Mouse (Mus musculus): ENCODE results near the gene Msh3. TPM values are rescaled to one million over a fixed set of nuclear protein-coding genes. Genes with fewer than 3 reads are reported as not detected.

Msh3 gene
- total RNA-seq, 1 experiment from 2014 or later, result 46.9 TPM

GRCm38 (mm10) chr13:92337773-92338462, 16.9 kb downstream of the Msh3 start:
- ATAC-seq (replicated peaks in 1 of 2; ENCODE audit: insufficient read depth in 1 of 2, low FRiP score in 2 of 2, low TSS enrichment in 1 of 2, low read depth in 1 of 2, poor library complexity in 2 of 2, severe bottlenecking in 2 of 2), result no peak

- ATAC-seq (replicated peaks in 1 of 2; ENCODE audit: insufficient read depth in 1 of 2, low FRiP score in 2 of 2, low TSS enrichment in 1 of 2, low read depth in 1 of 2, poor library complexity in 2 of 2, severe bottlenecking in 2 of 2), result peak in 1 of 2 experiments; percentile 16; a peak in 1 of 4 replicates
Observed at GRCm38 (mm10) chr13:92336857-92337256, 17.9 kb downstream of the Msh3 start.

- ATAC-seq (replicated peaks in 1 of 2; ENCODE audit: insufficient read depth in 1 of 2, low FRiP score in 2 of 2, low TSS enrichment in 1 of 2, low read depth in 1 of 2, poor library complexity in 2 of 2, severe bottlenecking in 2 of 2), result 0 out of 4 replicates have a peak, but pooled peaks of 1 of the 2 experiments have one; percentile 15
Observed at GRCm38 (mm10) chr13:92332103-92332879, 22.5 kb downstream of the Msh3 start.

GRCm38 (mm10) chr13:92330621-92331020, 24.2 kb downstream of the Msh3 start:
- no peak for ATAC-seq (replicated peaks in 1 of 2; ENCODE audit: insufficient read depth in 1 of 2, low FRiP score in 2 of 2, low TSS enrichment in 1 of 2, low read depth in 1 of 2, poor library complexity in 2 of 2, severe bottlenecking in 2 of 2)

GRCm38 (mm10) chr13:92328000-92328399, 26.8 kb downstream of the Msh3 start:
- ATAC-seq (replicated peaks in 1 of 2; ENCODE audit: insufficient read depth in 1 of 2, low FRiP score in 2 of 2, low TSS enrichment in 1 of 2, low read depth in 1 of 2, poor library complexity in 2 of 2, severe bottlenecking in 2 of 2), result peak; percentile 7 to 34; a peak in 1 of 4 replicates

- no peak for ATAC-seq (replicated peaks in 1 of 2; ENCODE audit: insufficient read depth in 1 of 2, low FRiP score in 2 of 2, low TSS enrichment in 1 of 2, low read depth in 1 of 2, poor library complexity in 2 of 2, severe bottlenecking in 2 of 2)
Observed at GRCm38 (mm10) chr13:92326030-92326429, 28.8 kb downstream of the Msh3 start.

- peak; percentile 88 to 91 for ATAC-seq (replicated peaks in 1 of 2; ENCODE audit: insufficient read depth in 1 of 2, low FRiP score in 2 of 2, low TSS enrichment in 1 of 2, low read depth in 1 of 2, poor library complexity in 2 of 2, severe bottlenecking in 2 of 2)
Observed at GRCm38 (mm10) chr13:92320770-92321169, 34.0 kb downstream of the Msh3 start.

- no peak for ATAC-seq (replicated peaks in 1 of 2; ENCODE audit: insufficient read depth in 1 of 2, low FRiP score in 2 of 2, low TSS enrichment in 1 of 2, low read depth in 1 of 2, poor library complexity in 2 of 2, severe bottlenecking in 2 of 2)
Observed at GRCm38 (mm10) chr13:92314613-92315012, 40.2 kb downstream of the Msh3 start.

- no peak for ATAC-seq (replicated peaks in 1 of 2; ENCODE audit: insufficient read depth in 1 of 2, low FRiP score in 2 of 2, low TSS enrichment in 1 of 2, low read depth in 1 of 2, poor library complexity in 2 of 2, severe bottlenecking in 2 of 2)
Observed at GRCm38 (mm10) chr13:92305680-92306079, 49.1 kb downstream of the Msh3 start, which contains the start of gene Gm20379. Gene Gm20379 (plus strand): TSS chr13:92305980.

- no peak for ATAC-seq (replicated peaks in 1 of 2; ENCODE audit: insufficient read depth in 1 of 2, low FRiP score in 2 of 2, low TSS enrichment in 1 of 2, low read depth in 1 of 2, poor library complexity in 2 of 2, severe bottlenecking in 2 of 2)
Observed at GRCm38 (mm10) chr13:92304291-92304690, 50.5 kb downstream of the Msh3 start.

GRCm38 (mm10) chr13:92303062-92303948, 51.5 kb downstream of the Msh3 start:
- ATAC-seq (replicated peaks in 1 of 2; ENCODE audit: insufficient read depth in 1 of 2, low FRiP score in 2 of 2, low TSS enrichment in 1 of 2, low read depth in 1 of 2, poor library complexity in 2 of 2, severe bottlenecking in 2 of 2), result no peak

- ATAC-seq (replicated peaks in 1 of 2; ENCODE audit: insufficient read depth in 1 of 2, low FRiP score in 2 of 2, low TSS enrichment in 1 of 2, low read depth in 1 of 2, poor library complexity in 2 of 2, severe bottlenecking in 2 of 2), result no peak
Observed at GRCm38 (mm10) chr13:92302466-92302865, 52.3 kb downstream of the Msh3 start.

- ATAC-seq (replicated peaks in 1 of 2; ENCODE audit: insufficient read depth in 1 of 2, low FRiP score in 2 of 2, low TSS enrichment in 1 of 2, low read depth in 1 of 2, poor library complexity in 2 of 2, severe bottlenecking in 2 of 2), result no peak
Observed at GRCm38 (mm10) chr13:92301754-92302153, 53.0 kb downstream of the Msh3 start.

- ATAC-seq (replicated peaks in 1 of 2; ENCODE audit: insufficient read depth in 1 of 2, low FRiP score in 2 of 2, low TSS enrichment in 1 of 2, low read depth in 1 of 2, poor library complexity in 2 of 2, severe bottlenecking in 2 of 2), result no peak
Observed at GRCm38 (mm10) chr13:92299522-92299921, 55.3 kb downstream of the Msh3 start.

- ATAC-seq (replicated peaks in 1 of 2; ENCODE audit: insufficient read depth in 1 of 2, low FRiP score in 2 of 2, low TSS enrichment in 1 of 2, low read depth in 1 of 2, poor library complexity in 2 of 2, severe bottlenecking in 2 of 2), result no peak
Observed at GRCm38 (mm10) chr13:92297021-92297420, 57.8 kb downstream of the Msh3 start.

GRCm38 (mm10) chr13:92296490-92296889, 58.3 kb downstream of the Msh3 start:
- ATAC-seq (replicated peaks in 1 of 2; ENCODE audit: insufficient read depth in 1 of 2, low FRiP score in 2 of 2, low TSS enrichment in 1 of 2, low read depth in 1 of 2, poor library complexity in 2 of 2, severe bottlenecking in 2 of 2), result no peak

GRCm38 (mm10) chr13:92293883-92294282, 60.9 kb downstream of the Msh3 start:
- no peak for ATAC-seq (replicated peaks in 1 of 2; ENCODE audit: insufficient read depth in 1 of 2, low FRiP score in 2 of 2, low TSS enrichment in 1 of 2, low read depth in 1 of 2, poor library complexity in 2 of 2, severe bottlenecking in 2 of 2)

Data from hematopoietic stem cell, adult 5-6 weeks (primary cell).